Mouse (Mus musculus) heart, postnatal 25 days (tissue): ENCODE results near the gene Naa15. TPM values are rescaled to one million over a fixed set of nuclear protein-coding genes. Genes with fewer than 3 reads are reported as not detected.
"Not testable (repeated sequence)": the region's sequence is repeated elsewhere in the genome, so short reads cannot be mapped to it uniquely, and the experiment has no call there.

Experiments
- DNase-seq: peaks from one replicate; pipeline ENCODE4 v3.0.0; 2022; ENCODE audit warnings: low spot score
- intact Hi-C: fragments of 180-260 bp; cut with DNase I; formaldehyde crosslinking; loops from one replicate; pipeline ENCODE4 v1.15.1; 2025
- total RNA-seq, 2 experiments: library from RNA; stranded (reverse); gene quantifications; 2 replicates each; pipeline ENCODE4 v1.2.3; 2021

Gene Naa15
- total RNA-seq, 2 experiments from 2014 or later: 41.6 to 47.1 TPM

DNA sequence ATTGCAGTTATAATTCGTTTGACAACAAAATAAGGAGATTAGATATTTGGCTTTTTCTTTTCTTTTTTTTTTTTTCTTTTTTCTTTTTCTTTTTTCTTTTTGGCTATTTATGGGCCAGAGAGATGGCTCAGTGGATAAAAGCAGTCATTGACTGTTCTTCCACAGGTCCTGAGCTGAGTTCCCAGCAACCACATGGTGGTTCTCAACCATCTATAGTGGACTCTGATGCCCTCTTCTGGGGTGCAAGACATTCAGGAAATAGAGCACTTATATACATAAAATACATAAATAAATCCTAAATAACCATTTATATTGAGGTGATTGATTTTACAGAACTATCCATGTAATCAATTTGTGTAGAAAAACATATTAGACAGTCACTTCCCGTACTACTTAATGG, 2.5 kb downstream of the Naa15 start:
- intact Hi-C loops: no loop called here
- no peak for DNase-seq

DNA sequence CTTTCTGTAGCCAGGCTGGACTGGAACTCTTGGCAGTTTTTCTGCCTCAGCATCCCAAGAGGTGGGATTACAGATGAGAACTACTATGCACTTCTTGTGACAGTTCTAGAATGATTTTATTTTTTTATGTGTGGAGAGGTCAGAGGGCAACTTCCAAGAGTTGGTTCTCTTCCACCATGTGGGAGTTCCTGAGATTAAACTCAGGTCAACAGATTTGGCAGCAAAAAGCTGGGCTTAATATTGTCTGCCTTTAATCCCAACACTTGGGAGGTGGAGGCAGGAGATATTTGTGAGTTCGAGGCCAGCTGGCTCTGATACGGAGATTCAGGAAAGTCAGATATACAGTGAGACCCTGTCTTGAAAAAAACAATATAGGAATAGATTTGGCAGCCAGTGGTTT, 3.0 kb downstream of the Naa15 start:
- intact Hi-C loops: no loop called here
- DNase-seq: no peak

DNA sequence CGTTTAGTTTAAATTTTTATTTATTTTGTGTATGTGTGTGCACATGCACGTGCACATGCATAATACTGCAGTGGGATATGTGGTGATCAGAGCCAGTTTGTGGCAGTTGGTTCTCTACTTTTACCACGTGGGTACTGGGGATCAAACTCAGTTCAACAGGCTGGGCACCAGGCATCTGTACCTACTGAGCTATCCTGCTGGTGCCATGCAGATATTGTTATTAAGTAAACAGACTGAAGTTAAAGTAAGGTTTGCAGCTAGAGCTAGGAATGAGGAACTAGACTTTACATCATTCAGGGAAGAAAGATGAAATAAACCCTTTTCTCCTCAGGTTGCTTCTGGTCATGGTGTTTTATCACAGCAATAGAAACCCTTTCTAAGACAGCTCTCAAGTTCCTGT, 7.0 kb downstream of the Naa15 start:
- DNase-seq: no peak
- intact Hi-C loops: no loop called here

DNA sequence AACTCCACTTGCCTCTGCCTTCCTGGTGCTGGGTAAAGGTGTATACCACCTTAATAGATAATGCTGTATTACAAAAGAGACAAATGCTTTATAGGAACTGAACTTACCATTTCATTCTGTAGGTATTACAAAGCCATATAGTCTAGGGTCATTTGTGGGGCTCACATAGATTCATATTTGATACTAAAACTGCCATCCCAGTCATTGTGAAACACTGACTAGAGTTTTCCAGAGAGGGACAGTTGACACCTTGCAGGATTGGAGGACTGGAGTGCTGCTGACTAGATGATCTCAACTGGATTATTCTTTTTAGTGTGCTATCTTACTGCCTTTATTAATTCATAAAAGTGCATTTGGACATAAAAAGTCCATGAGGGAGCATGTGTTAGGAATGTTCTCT, 10.4 kb downstream of the Naa15 start:
- no peak for DNase-seq
- intact Hi-C loops: no loop called here

DNA sequence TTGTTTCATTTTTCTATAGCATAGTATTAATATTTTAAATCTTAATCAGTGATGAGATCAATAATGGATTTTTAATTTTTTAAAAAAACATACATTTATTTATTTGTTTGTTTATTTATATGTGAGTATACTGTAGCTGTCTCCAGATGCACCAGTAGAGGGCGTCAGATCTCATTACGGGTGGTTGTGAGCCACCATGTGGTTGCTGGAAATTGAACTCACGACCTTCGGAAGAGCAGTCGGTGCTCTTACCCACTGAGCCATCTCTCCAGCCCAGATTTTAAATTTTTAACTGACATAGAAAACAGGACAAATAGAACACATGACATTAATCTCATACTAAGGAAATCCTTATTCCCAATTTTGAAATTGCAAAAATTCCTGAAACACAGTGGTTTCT, 19.4 kb downstream of the Naa15 start:
- DNase-seq, intact Hi-C loops: not testable (repeated sequence)

DNA sequence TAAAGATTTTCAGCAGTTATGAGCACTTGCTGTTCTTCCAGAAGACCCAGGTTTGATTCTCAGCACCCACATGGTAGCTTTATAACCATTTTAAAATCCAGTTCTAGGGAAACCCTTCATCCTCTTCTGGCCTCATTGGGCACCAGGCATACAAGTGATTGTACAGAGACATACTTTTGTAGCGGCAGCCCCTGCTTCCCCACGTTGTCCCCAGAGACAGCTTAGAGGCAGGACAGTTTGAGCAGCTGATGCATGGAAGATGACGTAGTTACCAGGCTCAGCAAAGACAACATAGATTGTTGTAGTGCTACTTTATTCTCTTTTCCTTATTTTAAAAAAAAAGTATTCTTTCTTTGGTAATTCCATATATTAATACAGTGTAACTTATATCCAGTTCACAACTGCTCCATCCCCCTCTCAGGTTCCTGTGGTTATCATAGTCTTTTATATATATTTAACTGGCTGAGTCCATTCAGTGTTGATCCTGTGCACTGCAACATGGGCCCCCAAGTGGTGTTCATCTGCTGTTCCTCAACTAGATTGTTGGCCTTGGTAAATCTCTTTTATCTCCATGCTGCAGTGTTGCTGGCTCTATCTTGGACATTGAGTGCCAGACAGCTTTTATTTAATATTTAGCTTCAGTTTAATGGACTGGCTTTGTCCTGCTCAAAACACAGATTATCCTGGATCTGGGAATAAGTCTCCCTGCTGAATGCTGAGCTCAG, 20.1 kb downstream of the Naa15 start:
- intact Hi-C loops: no loop called here
- no peak for DNase-seq

DNA sequence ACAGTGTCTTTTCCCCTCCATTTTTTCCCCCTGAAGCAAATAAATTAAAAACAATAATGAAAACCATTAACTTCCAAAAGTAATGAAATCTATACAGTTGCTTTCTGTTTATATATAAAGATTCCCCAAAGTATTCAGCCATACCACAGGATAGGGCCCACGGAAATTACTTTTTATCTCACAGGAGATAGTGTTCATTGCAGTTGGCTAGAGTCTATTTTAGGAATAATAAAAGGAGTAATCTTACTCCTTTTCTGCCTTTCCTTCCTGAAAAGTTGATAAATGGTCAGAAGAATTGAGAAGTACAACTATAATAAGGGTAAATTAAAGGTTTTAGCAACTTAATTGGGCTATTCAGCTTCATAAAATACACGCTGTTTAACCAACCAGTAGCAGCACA, 53.6 kb downstream of the Naa15 start:
- intact Hi-C loops: no loop called here

DNA sequence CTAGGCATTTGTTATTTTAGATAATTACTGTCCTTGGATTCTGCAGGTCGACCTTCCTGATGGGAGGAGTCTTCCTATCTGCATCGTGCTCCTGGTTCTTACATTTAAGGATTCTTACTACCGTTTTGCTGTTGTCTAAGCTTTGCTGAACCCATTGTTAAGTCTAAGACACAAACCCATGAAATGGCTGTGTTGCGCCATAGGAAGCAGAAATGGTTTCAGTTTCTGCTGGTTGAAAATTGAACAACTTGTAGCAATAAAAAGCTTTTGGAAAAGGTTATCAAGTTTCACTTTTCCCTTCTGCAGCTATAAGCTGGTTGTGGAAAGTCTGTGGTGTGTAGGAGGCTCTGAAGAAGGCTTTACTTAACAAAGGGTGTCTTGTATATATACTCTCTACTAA, 60.8 kb downstream of the Naa15 start:
- DNase-seq: no peak
- intact Hi-C loops: no loop called here

More for the DNA sequence above, 53.6 kb downstream of the Naa15 start:
- no peak for DNase-seq

DNA sequence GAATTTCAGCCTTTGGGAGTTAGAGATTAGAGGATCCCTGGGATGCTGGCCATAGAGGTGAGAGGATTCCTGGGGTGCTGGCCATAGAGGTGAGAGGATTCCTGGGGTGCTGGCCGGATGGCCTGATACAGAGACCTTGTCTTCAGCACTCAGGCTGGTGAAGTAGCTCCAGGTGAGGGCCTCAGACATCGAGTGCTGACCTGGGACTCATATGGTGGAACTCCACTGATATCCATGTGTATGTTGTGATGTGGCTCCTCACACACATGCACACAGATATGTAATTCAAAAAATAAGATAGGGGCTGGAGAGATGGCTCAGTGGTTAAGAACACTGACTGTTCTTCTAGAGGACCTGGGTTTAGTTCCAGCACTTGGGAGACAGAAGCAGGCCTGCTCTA, 64.9 kb downstream of the Naa15 start:
- intact Hi-C loops: loop anchor here (5.0 kb wide), 1 partner anchor 1982 kb away; the partner anchor contains the start of genes Nhlrc3 and Proser1

DNA sequence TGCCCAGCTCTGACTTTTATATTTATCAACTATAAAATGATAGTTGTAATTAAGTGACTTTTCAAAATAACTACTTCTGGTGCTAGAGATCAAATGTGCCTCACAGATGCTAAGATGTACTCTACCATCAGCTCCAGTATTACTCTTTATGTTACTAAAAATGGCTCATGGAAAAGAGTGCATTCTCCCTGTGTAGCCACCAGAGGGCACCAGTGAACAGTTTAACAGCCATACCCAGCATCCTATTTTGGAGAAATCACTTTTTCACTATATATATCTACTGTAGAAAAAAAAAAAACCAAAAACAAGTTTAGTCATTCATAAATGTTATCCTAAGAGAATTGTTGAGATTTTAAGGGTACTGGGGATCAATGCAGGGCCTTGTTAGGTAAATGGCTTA, 66.1 kb downstream of the Naa15 start:
- intact Hi-C loops: loop anchor here (5.0 kb wide), 1 partner anchor 1981 kb away; the partner anchor contains the start of genes Nhlrc3 and Proser1
- no peak for DNase-seq

More for the DNA sequence above, 64.9 kb downstream of the Naa15 start:
- DNase-seq: no peak

DNA sequence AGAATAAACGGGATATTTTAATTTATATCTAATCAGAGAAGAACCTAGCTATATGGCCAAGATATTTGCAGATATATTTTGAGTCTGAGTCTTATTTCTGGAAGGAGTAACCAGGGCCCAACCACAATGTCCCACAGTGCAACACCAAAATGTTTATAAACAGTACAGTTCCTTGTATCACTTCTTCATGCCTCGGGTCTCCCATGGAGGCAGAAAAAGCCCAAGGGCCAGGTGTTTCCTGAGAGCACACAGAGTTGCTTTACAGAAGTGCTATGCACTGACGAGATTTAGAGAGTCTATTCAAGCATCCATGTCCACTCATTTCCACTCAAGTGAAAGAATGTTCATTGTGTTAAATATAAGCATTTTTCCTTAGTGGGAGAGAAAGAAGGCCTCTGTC, 66.9 kb downstream of the Naa15 start:
- intact Hi-C loops: loop anchor here (5.0 kb wide), 1 partner anchor 1980 kb away; the partner anchor contains the start of genes Nhlrc3 and Proser1
- DNase-seq: no peak

DNA sequence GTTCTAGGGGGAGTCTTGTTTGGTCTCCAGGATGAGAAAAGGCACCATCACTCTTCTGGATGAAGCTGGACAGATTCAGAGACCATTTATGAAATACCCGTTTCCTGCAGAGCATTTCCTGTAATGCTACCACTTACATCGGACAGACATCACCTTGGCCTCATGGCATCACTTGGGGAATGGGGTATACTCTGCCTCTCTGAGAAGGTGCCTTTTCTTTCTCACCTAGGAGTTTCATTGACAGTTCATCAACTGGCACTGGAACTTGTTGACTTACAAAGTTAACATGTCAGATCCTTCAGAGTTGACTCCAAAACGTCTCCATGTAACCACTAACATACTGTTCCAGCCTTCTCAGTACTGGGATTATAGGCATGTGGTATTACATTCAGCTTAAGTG, 67.8 kb downstream of the Naa15 start:
- no peak for DNase-seq
- intact Hi-C loops: loop anchor here (5.0 kb wide), 1 partner anchor 1980 kb away; the partner anchor contains the start of genes Nhlrc3 and Proser1

DNA sequence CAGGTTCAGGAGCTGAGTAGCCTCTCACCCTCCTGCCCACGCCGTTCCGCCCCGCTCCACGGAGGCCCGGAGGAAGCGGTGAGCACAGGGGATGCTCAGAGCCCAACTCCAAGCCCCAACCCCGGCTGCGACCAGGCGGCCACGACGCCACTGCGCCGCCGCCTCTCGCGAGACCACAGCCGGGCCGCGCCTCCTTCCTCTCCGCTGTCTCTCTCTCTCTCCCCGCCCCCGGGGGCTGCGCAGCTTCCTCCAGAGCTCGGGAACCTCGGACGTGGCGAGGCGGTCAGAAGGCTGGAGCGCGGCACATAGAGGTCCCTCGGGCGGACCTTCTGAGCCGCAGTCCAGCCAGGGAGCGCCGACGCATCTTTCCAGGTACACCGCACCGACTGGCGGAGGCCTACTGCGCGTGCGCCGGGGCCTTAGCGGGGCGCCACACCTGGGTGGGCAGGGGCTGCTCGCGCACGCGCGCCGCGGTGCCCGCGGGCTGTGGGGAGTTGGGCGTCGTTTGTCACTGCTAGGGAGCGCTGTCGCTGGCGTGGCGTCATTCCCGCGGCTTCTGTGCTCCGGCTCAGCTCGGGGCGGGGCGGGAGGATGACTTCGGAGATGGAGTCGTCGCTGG, 68.9 kb downstream of the Naa15 start, which contains the start of gene Rab33b:
Rab33b (plus strand) TSS at position 180 of the 619 bp plus-strand sequence.
- DNase-seq: peak; percentile 95
- intact Hi-C loops: loop anchor here (5.0 kb wide), 1 partner anchor 1978 kb away; the partner anchor contains the start of genes Nhlrc3 and Proser1

DNA sequence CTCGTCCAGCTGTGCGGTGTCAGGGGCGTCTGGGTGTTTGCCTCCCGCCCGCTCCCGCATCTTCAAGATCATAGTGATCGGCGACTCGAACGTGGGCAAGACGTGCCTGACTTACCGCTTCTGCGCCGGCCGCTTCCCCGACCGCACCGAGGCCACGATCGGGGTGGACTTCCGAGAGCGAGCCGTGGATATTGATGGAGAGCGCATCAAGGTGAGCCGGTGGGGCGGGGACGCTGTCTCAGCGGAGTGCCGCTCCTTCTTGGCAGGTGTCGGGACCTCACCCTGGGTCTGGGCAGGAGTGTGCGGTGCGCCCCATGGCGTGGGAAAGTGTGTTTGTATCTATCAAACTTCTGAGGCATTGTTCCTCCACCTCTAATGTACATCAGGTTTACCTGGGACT, 69.4 kb downstream of the Naa15 start:
- intact Hi-C loops: loop anchor here (5.0 kb wide), 1 partner anchor 1978 kb away; the partner anchor contains the start of genes Nhlrc3 and Proser1
- DNase-seq: no peak

DNA sequence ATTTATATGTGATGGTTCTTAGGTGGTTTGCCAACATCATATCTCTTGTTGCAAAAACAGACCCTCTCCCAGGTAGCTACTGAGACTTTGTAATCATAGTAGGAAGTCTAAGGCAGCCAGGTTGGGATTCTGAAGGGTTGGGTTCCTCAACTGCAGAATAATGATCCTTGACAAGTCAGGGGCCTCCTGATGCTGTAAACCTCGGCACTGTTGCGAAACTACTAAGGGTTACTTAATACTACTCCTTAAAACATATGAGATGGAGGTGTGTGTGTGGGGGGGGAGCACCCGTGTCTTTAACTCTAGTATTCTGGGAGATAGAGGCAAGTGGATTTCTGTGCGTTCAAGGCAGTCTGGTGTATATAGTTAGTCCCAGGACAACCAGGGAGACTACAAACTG, 70.4 kb downstream of the Naa15 start:
- intact Hi-C loops: no loop called here
- no peak for DNase-seq

DNA sequence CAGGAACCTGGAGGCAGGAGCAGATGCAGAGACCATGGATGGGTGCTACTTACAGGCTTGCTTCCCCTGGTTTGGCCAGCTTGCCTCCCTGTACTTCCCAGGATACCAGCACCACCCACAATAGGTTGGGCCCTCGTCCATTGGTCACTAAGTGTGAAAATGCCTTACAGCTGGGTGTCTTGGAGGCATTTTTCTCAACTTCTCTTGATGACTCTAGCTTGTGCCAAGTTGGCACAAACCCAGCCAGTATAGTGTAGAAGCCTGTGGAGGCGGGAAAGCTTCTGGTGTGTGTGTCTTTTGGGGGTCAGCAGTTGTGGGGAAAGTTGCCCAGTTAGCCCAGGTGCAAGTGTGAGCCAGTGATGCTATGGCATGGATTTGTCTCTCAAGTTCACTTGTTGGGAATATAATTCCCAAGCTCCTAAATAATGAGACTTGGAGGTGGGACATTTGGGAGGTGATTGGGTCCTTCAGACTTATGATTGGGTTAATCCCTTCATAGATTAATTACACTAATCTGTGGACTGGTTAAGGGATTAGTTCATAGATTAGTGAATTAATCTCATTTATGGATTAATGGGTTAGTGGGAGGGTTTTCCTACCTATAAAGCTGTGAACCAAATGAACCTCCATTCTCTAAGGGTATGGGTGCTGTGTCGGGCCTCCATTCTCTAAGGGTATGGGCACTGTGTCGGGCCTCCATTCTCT, 71.7 kb downstream of the Naa15 start:
- intact Hi-C loops: no loop called here

DNA sequence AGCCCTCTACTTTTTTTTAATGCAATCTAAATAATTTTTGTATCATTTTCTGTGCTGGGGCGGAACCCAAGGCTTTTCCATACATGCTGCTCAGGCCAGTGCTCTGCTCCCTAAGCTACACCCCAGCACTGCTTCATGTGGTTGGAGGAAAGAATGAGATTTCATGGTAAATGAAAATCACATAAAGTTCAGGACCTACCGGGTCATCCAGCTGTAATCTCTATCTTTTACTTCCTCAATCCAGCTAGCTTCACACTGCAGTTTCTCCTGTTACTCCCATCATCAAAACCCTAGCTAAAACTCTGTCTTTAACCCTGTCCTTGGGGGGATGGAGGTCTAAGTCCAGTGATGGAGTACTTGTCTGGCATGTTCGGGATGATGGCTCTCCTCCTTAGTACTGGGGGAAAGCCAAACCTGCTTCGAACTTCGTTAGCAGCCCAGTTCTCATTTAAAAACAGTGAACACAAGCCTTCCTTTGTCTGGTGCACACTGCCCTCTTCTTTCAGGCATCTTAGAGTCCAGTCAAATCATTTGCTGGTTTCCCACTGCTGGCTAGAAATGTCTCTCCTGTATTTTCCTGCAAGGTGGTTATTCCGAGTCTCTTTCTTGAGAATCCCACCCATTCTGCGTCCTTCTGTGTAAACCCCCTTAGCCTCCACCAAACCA, 75.3 kb downstream of the Naa15 start:
- intact Hi-C loops: no loop called here
- no peak for DNase-seq

More for the DNA sequence above, 71.7 kb downstream of the Naa15 start:
- no peak for DNase-seq

DNA sequence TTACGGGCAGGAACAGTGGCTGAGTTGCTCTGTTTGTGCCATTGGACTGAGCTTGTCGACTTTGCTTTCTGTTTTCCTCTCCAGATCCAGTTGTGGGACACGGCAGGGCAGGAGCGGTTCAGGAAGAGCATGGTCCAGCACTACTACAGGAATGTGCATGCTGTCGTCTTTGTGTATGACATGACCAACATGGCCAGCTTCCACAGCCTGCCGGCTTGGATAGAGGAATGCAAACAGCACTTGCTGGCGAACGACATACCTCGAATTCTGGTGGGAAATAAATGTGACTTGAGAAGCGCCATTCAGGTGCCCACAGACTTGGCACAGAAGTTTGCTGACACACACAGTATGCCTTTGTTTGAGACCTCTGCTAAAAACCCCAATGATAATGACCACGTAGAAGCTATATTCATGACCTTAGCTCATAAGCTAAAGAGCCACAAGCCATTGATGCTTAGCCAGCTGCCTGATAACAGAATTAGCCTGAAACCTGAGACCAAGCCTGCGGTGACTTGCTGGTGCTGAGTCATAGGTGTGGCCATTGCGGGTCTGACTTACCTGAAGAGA, 78.4 kb downstream of the Naa15 start:
- intact Hi-C loops: no loop called here
- DNase-seq: no peak

DNA sequence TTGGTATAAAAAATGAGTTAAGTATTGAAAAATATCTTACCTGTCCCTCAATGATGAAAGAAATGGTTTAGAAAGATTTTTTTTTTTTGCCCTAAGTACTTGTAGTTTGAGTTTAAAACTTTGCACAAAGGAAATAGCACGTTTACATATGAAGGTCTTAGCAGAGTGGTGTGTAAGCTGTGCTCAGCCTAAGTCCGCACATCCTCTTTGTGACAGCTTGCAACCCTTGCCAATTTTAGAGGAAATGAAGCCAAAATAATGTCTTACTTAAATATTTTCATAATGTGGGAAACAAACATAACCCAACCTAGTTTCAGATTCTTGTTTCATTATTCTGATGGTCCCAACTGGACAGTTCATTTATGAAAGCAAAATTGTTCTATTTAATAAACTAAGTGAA, 79.5 kb downstream of the Naa15 start:
- intact Hi-C loops: no loop called here
- DNase-seq: no peak

DNA sequence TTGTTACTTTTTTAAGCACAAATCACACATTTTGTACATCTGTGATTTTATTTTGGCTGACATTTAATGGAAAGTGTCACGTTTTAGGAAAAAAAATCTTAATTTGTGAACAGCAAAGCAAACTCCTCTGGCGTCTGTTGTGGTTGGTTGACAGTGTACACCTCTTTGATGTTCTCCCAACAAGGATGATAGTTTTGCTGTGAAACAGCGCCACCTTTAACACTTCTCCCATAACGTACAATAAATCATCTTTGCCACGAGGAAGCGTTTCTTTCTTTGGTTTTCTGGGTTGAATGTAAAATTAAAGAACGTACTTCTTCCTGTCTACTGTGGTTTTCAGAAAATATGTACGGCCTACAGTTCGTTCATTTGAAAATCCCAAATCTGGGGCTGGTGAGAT, 80.7 kb downstream of the Naa15 start:
- DNase-seq: no peak
- intact Hi-C loops: no loop called here
